Mouse (Mus musculus) layer of hippocampus, adult 9-10 months (tissue): ENCODE measurements around the gene Ube4a.
A peak's percentile ranks its signal among the peaks of the same experiment; 100 is the strongest.

Source experiments
- DNase-seq: peaks from one replicate; pipeline ENCODE4 v3.0.0; 2022; ENCODE audit warnings: low spot score

Gene Ube4a

GRCm38 (mm10) chr9:44899716-44900115 lies 65.7 kb downstream of the Ube4a start:
- DNase-seq = no peak

- no peak for DNase-seq
Observed at GRCm38 (mm10) chr9:44897024-44897423, 68.4 kb downstream of the Ube4a start.

GRCm38 (mm10) chr9:44892664-44893063 lies 72.7 kb downstream of the Ube4a start:
- no peak for DNase-seq

- DNase-seq = no peak
Observed at GRCm38 (mm10) chr9:44891210-44891609, 74.2 kb downstream of the Ube4a start.

GRCm38 (mm10) chr9:44890122-44890521 lies 75.3 kb downstream of the Ube4a start:
- DNase-seq = no peak

GRCm38 (mm10) chr9:44888114-44888624 lies 77.2 kb downstream of the Ube4a start:
- DNase-seq = no peak

- DNase-seq = peak; percentile 49
Observed at GRCm38 (mm10) chr9:44882981-44883569, 82.3 kb downstream of the Ube4a start.

- DNase-seq = no peak
Observed at GRCm38 (mm10) chr9:44882436-44882980, 82.9 kb downstream of the Ube4a start.

GRCm38 (mm10) chr9:44881941-44882435 lies 83.4 kb downstream of the Ube4a start:
- peak; percentile 43 for DNase-seq

- peak; percentile 92 for DNase-seq
Observed at GRCm38 (mm10) chr9:44881221-44881871, 84.1 kb downstream of the Ube4a start, which contains the start of gene Kmt2a. TSS of gene Kmt2a (minus strand) at chr9:44881296.

GRCm38 (mm10) chr9:44880309-44881081 lies 84.9 kb downstream of the Ube4a start:
- DNase-seq = no peak

- no peak for DNase-seq
Observed at GRCm38 (mm10) chr9:44879694-44880271, 85.6 kb downstream of the Ube4a start.

- DNase-seq = no peak
Observed at GRCm38 (mm10) chr9:44878776-44879500, 86.5 kb downstream of the Ube4a start.

GRCm38 (mm10) chr9:44877686-44878085 lies 87.7 kb downstream of the Ube4a start:
- DNase-seq = no peak

- DNase-seq = no peak
Observed at GRCm38 (mm10) chr9:44875476-44875875, 89.9 kb downstream of the Ube4a start.

- DNase-seq = no peak
Observed at GRCm38 (mm10) chr9:44874198-44874597, 91.2 kb downstream of the Ube4a start.

- no peak for DNase-seq
Observed at GRCm38 (mm10) chr9:44873665-44874064, 91.7 kb downstream of the Ube4a start.
